Mouse (Mus musculus): ENCODE data around the gene Pdlim7. TPM values are rescaled to one million over a fixed set of nuclear protein-coding genes. Genes with fewer than 3 reads are reported as not detected.

The Pdlim7 gene
- polyA plus RNA-seq, 2 experiments, result 137 to 162 TPM

DNA sequence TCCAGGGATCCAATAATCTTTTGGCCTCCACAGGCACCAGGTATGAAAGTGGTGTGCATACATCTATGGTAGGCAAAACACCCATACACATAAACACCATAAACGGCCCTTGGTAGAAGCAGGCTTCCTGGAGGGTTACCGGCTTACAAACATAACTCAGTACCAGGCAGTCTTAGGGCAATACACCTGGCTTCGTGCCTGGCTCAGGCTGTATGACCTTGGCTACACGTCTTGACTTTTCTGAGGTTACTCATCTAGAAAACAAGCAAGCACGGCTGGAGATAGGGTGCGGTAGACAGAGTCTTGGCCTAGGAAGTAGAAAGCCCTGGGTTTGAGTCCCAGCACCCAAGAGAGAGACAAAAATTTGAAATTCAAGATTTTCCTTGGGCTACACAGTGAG is 16.8 kb downstream of the Pdlim7 start:
- H3K4me2 ChIP-seq (replicated peaks; ENCODE audit: low read depth, low read length, severe bottlenecking), result no peak overlapping the region
- no peaks in the 10 kb centered on the region for H3K9me3 ChIP-seq (ENCODE audit: control insufficient read depth, low read length)
- H3K27me3 ChIP-seq (ENCODE audit: control insufficient read depth, insufficient read depth, low read length), result no peaks in the 10 kb centered on the region
- no peak overlapping the region for H3K27ac ChIP-seq (replicated peaks; ENCODE audit: low read depth, low read length)
- no peak overlapping the region for H3K9ac ChIP-seq (ENCODE audit: low read depth, low read length, severe bottlenecking)
- ATAC-seq (ENCODE audit: low FRiP score, low read depth) (no peak), DNase-seq (ENCODE audit: low spot score) (no peak)
- TF ChIP-seq POLR2A (IDR thresholded peaks at IDR 0.05; ENCODE audit: borderline replicate concordance, extremely low read depth, insufficient read depth, insufficient read length), result no peak
- H3K4me1 ChIP-seq (ENCODE audit: control insufficient read depth, insufficient read depth, low read length), result peaks cover 6% of the 10 kb centered on the region; the same call in 1 of the 2 replicates
- no peak overlapping the region for H3K4me3 ChIP-seq (replicated peaks; ENCODE audit: low read length)
- H3K36me3 ChIP-seq (ENCODE audit: control insufficient read depth, insufficient read depth, low read length), result peaks cover 49% of the 10 kb centered on the region
- WGBS, result 85% methylated on average over 6 of the region's 6 CpGs

DNA sequence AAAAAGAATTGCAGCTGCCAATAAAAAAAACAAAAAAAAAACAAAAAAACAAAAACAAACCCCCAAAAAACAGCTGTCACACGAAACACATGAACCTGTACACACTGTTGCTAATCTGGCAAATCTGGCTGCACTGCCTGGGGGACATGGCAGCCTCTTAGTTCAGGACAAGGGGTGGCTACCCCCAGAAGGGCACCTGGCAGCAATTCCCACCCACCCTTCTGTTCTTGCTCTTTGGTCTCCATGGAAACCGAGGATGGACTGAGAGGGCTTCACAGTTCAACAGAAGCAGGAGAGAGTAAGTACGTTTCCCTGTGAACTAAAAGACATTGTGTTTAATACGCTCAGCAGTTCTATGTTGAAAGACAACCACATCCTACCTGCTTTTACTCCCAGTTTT is 17.8 kb downstream of the Pdlim7 start:
- DNase-seq (ENCODE audit: low spot score) (no peak), ATAC-seq (ENCODE audit: low FRiP score, low read depth) (no peak)
- H3K36me3 ChIP-seq (ENCODE audit: control insufficient read depth, insufficient read depth, low read length), result peaks cover 40% of the 10 kb centered on the region
- H3K4me2 ChIP-seq (replicated peaks; ENCODE audit: low read depth, low read length, severe bottlenecking), result no peak overlapping the region
- WGBS, result 31% methylated on average over 4 of the region's 4 CpGs
- TF ChIP-seq POLR2A (IDR thresholded peaks at IDR 0.05; ENCODE audit: borderline replicate concordance, extremely low read depth, insufficient read depth, insufficient read length), result no peak
- no peak overlapping the region for H3K27ac ChIP-seq (replicated peaks; ENCODE audit: low read depth, low read length)
- H3K4me3 ChIP-seq (replicated peaks; ENCODE audit: low read length), result no peak overlapping the region
- H3K4me1 ChIP-seq (ENCODE audit: control insufficient read depth, insufficient read depth, low read length), result peaks cover 6% of the 10 kb centered on the region; the same call in 1 of the 2 replicates
- no peaks in the 10 kb centered on the region for H3K9me3 ChIP-seq (ENCODE audit: control insufficient read depth, low read length)
- H3K9ac ChIP-seq (ENCODE audit: low read depth, low read length, severe bottlenecking), result no peak overlapping the region
- H3K27me3 ChIP-seq (ENCODE audit: control insufficient read depth, insufficient read depth, low read length), result no peaks in the 10 kb centered on the region

DNA sequence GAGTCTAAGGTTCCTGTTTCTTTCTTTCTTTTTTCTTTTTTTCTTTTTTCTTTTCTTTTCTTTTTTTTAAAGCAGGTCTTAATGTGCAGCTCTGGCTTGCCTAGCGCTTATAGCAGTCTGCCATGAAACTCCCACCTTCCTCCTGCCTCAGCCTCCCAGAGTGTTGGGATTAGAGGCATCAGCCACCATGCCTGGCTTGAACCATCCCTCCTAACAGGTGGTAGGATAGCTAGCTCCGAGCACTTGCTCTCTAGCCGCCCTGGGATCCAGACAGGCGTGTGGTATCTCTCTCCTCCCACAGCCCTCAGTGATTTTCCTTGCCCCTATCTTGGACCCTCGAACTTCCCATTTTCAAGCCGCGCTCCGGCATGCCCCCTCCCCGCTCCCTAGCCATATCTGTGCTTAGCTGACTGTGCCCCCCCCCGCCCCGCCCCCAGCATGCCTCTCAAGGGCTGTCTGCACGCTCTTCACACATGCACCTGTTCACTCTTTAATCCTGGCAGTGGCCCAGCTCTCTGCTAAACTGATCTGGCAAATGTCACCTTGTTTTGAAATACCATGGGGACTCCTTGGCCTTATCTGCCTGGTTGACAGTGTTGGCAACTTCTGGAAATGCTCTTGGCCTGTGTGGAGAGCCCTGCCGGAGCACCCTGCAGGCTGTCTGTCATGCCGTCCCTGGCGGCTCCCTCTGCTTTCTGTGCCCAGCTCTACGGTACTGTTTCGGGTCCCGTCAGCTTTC is 18.4 kb downstream of the Pdlim7 start:
- Histone ChIP-seq H3K27me3 (ENCODE audit: control insufficient read depth, insufficient read depth, low read length) (no peaks in the 10 kb centered on the region), H3K4me1 (ENCODE audit: control insufficient read depth, insufficient read depth, low read length) (peaks cover 6% of the 10 kb centered on the region; the same call in 1 of the 2 replicates), H3K27ac (replicated peaks; ENCODE audit: low read depth, low read length) (no peak overlapping the region), H3K36me3 (ENCODE audit: control insufficient read depth, insufficient read depth, low read length) (peaks cover 34% of the 10 kb centered on the region), H3K9ac (ENCODE audit: low read depth, low read length, severe bottlenecking) (no peak overlapping the region), H3K4me3 (replicated peaks; ENCODE audit: low read length) (no peak overlapping the region), H3K9me3 (ENCODE audit: control insufficient read depth, low read length) (no peaks in the 10 kb centered on the region), H3K4me2 (replicated peaks; ENCODE audit: low read depth, low read length, severe bottlenecking) (no peak overlapping the region)
- peak; percentile 38; the same call in 1 of the 2 replicates for ATAC-seq (ENCODE audit: low FRiP score, low read depth)
- DNase-seq (ENCODE audit: low spot score), result no peak
- WGBS, result 17% methylated on average over 18 of the region's 18 CpGs
- no peak for TF ChIP-seq POLR2A (IDR thresholded peaks at IDR 0.05; ENCODE audit: borderline replicate concordance, extremely low read depth, insufficient read depth, insufficient read length)

DNA sequence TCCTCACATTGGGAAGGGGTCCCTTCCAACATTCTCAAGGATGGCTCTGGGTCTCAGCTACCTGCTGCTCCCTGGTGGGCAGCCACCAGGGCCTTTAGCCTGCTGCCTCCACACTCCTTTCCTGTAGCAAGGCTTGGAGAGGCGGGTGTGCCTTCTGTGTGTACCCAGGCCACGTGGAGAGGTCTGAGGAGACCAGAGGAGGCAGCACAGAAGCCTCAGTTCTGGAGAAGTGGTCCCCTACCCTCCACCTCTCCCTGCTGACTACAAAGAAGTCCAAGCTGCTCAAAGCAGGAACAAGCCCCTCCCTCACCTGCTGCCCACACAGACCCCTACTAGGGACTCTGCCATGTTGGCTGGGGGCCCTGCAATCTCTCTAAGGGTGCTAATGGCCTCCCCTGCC is 19.2 kb downstream of the Pdlim7 start:
- Histone ChIP-seq H3K4me3 (replicated peaks; ENCODE audit: low read length) (no peak overlapping the region), H3K9me3 (ENCODE audit: control insufficient read depth, low read length) (no peaks in the 10 kb centered on the region), H3K9ac (ENCODE audit: low read depth, low read length, severe bottlenecking) (no peak overlapping the region), H3K4me1 (ENCODE audit: control insufficient read depth, insufficient read depth, low read length) (peaks cover 6% of the 10 kb centered on the region; the same call in 1 of the 2 replicates), H3K36me3 (ENCODE audit: control insufficient read depth, insufficient read depth, low read length) (peaks cover 27% of the 10 kb centered on the region), H3K4me2 (replicated peaks; ENCODE audit: low read depth, low read length, severe bottlenecking) (no peak overlapping the region), H3K27me3 (ENCODE audit: control insufficient read depth, insufficient read depth, low read length) (no peaks in the 10 kb centered on the region), H3K27ac (replicated peaks; ENCODE audit: low read depth, low read length) (no peak overlapping the region)
- DNase-seq (ENCODE audit: low spot score) (no peak), ATAC-seq (ENCODE audit: low FRiP score, low read depth) (no peak)
- TF ChIP-seq POLR2A (IDR thresholded peaks at IDR 0.05; ENCODE audit: borderline replicate concordance, extremely low read depth, insufficient read depth, insufficient read length), result no peak
- WGBS, result 24% methylated on average over 2 of the region's 2 CpGs

DNA sequence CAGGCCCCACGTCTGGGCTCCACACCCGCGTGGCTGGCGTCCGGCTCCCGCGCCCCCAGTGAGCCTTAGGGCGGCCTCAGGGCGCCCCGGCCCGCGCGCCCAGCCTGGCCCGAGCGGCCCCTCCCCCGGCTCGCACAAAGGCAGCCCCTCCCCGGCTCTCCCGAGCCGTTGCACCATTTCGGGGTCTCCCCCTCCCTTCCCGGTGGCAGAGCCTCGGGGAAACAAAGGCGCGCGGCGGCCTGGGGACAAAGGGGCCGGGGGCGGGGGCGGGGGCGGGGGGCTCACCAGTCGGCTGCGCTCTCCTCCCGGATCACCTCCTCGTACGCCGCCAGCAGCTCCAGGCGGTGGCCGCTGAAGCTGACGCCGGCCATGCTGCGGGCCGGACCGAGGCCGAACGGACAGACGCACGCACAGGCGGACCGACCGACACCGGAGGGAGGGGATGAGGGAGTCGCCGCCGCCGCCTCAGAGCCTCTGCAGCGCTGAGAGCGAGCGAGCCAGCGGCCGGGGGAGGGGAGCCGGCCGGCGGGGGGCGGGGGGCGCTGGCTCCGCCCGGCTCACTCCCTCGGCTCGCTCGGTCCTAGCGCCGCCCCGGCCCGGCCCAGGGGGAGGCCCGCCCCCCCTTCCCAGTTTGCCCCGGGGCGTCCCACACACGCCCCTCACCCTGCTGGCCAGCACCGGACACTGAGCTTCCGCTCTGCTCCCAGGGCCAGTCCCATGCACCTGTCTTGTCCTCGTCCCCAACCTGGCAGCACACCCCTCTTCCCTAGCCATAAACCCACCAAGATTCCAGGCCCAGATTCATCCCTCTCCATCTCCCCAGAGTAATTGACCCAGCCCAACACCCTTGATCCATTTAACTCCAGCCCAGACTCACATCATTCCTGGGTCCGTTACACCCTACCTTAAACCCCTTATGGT is 25.6 kb downstream of the Pdlim7 start, which contains the start of gene Dbn1:
TSS of gene Dbn1 (minus strand) at position 534 of the 921 bp plus-strand sequence.
- H3K4me3 ChIP-seq (replicated peaks; ENCODE audit: low read length), result peak within 1 kb of the TSS; percentile 88
- peak within 1 kb of the TSS; percentile 79 for H3K4me2 ChIP-seq (replicated peaks; ENCODE audit: low read depth, low read length, severe bottlenecking)
- DNase-seq (ENCODE audit: low spot score) (peak; percentile 74), ATAC-seq (ENCODE audit: low FRiP score, low read depth) (peak; percentile 86)
- peak within 1 kb of the TSS; percentile 100 for H3K9ac ChIP-seq (ENCODE audit: low read depth, low read length, severe bottlenecking)
- 0 out of 2 replicates have a peak, but pooled peaks have one; percentile 60 for TF ChIP-seq POLR2A (IDR thresholded peaks at IDR 0.05; ENCODE audit: borderline replicate concordance, extremely low read depth, insufficient read depth, insufficient read length)
- WGBS, result under 1% methylated on average over 37 of the region's 83 CpGs
- H3K36me3 ChIP-seq (ENCODE audit: control insufficient read depth, insufficient read depth, low read length), result peaks cover 12% of the 10 kb centered on the region; the same call in 1 of the 2 replicates
- no peaks in the 10 kb centered on the region for H3K9me3 ChIP-seq (ENCODE audit: control insufficient read depth, low read length)
- H3K4me1 ChIP-seq (ENCODE audit: control insufficient read depth, insufficient read depth, low read length), result peaks cover 32% of the 10 kb centered on the region
- H3K27me3 ChIP-seq (ENCODE audit: control insufficient read depth, insufficient read depth, low read length), result no peaks in the 10 kb centered on the region
- H3K27ac ChIP-seq (replicated peaks; ENCODE audit: low read depth, low read length), result peak within 1 kb of the TSS; percentile 90

Data from limb, embryonic 14.5 days (tissue).